Mouse (Mus musculus) telencephalon, adult 2 months (tissue): ENCODE results near the gene Tmem126a.

Source experiments
- DNase-seq: peaks from one replicate; pipeline ENCODE4 v3.0.0-alpha.2; 2011; ENCODE audit warnings: low read depth, low spot score

Tmem126a gene

GRCm38 (mm10) chr7:90456845-90457468 lies at the start of gene Tmem126a:
Tmem126a (minus strand) TSS chr7:90457229.
- peak; percentile 86 for DNase-seq

- DNase-seq, result no peak
Measured at GRCm38 (mm10) chr7:90482607-90483006, 25.6 kb upstream of the Tmem126a start.

- DNase-seq, result peak; percentile 50
Measured at GRCm38 (mm10) chr7:90476313-90477245, 19.6 kb upstream of the Tmem126a start, which contains the start of gene Dlg2. Dlg2 (plus strand) TSS chr7:90476672.

DNA sequence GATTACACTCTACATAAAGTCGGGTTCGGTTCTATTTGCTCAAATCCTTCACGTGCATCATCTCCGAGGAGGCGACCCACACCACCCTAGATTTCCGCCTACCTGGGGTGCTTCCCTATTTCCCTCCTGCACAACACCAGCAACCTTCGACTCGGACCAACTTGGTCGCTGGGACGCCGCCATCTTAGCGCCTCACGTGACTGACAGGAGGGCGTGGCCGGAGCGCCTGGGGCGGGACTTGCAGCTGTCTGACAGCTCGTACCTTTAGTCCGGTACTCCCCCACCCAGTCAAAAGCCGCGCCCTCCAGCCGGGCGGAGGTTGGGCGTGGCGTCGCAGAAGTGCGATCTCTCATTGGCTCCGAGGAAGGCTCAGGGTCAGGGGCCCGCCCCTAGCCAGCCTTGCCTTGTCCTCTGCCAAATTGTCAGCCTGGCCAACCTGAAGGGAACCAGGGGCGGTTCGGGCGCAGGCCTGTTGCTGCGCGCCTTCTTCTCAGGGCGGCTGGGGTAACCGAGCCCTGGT lies 18.8 kb upstream of the Tmem126a start, which contains the start of gene Tmem126b:
Tmem126b (minus strand) TSS at position 209 of the 520 bp plus-strand sequence.
- DNase-seq, result peak; percentile 98

DNA sequence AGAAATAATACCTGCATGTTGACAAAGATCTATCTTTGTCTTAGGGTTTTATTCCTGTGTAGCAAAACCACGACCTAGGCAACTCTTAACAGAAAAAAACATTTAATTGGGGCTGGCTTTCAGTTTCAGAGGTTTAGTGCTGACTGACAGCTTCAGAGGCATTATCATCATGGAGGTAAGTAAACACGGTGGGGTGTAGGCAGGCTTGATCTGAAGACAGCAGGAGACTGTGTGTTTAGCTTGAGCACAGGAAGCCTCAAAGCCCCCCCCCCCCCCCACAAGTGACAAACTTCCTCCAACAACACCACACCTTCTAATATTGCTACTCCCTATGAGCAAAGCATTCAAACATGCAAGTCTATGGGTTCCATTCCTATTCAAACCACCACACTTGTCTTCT lies 16.5 kb upstream of the Tmem126a start:
- DNase-seq, result no peak

DNA sequence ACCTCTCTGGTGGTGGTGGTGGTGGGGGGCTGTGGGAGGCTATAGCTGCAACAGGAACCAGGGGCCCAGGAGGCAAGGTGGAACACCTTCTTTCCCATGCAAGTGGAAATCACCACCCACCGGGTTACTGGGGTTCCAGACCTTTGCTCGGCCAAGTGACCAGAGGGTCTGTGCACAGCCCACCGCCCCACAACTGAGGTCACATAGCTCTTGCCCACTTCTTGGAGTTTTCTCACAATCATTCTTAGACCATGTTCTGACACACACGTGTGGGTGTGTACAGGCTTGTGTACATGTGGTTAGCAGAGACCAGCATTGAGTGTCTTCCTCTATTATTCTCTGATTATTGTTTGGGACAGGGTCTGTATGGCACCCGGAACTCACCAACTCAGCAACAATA lies 4.4 kb upstream of the Tmem126a start:
- no peak for DNase-seq

DNA sequence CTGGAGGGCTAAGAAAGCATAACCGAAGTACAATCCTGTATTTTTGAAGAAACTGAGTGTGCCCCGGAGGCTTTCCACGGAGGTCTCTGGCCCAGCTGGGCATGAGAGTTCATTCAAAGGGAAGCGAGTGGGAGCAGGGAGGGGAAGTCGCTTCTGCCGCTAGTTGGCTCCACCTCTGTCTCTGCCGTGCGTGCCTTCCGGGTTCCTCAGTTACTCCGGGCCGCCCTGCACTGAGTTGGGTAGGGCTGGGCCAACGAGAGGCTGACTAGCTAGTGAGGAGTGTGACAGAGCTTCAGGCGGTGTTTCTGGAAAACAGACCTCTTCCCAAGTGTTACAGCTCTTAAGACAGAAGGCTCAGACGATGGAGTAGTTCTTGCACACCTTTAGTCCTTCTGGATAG lies 3.9 kb upstream of the Tmem126a start:
- no peak for DNase-seq

- DNase-seq, result no peak
Measured at GRCm38 (mm10) chr7:90460330-90460729, 3.3 kb upstream of the Tmem126a start.

- DNase-seq, result no peak
Measured at GRCm38 (mm10) chr7:90457517-90457916, 488 bp upstream of the Tmem126a start.

GRCm38 (mm10) chr7:90456149-90456844 lies 732 bp downstream of the Tmem126a start:
- DNase-seq, result no peak

DNA sequence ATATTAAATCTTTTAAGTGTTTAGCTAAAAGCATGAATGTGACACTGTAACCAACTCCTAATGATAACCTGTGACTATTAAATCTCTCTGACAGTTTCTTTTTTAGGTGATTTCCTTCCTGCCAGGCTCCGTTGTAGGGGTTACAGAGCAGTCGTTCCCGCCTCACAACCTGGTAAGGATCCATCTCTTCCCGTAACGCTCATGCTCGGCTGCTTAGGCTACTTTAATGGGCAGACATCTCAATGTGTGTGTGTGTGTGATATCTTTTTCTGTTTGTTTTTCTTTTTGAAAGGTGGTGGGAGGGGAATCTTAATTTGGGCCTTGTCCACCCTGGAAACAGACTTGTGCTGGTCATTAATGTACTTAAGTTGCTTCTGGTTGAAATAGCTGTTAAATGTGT lies 12.8 kb downstream of the Tmem126a start:
- DNase-seq, result no peak

DNA sequence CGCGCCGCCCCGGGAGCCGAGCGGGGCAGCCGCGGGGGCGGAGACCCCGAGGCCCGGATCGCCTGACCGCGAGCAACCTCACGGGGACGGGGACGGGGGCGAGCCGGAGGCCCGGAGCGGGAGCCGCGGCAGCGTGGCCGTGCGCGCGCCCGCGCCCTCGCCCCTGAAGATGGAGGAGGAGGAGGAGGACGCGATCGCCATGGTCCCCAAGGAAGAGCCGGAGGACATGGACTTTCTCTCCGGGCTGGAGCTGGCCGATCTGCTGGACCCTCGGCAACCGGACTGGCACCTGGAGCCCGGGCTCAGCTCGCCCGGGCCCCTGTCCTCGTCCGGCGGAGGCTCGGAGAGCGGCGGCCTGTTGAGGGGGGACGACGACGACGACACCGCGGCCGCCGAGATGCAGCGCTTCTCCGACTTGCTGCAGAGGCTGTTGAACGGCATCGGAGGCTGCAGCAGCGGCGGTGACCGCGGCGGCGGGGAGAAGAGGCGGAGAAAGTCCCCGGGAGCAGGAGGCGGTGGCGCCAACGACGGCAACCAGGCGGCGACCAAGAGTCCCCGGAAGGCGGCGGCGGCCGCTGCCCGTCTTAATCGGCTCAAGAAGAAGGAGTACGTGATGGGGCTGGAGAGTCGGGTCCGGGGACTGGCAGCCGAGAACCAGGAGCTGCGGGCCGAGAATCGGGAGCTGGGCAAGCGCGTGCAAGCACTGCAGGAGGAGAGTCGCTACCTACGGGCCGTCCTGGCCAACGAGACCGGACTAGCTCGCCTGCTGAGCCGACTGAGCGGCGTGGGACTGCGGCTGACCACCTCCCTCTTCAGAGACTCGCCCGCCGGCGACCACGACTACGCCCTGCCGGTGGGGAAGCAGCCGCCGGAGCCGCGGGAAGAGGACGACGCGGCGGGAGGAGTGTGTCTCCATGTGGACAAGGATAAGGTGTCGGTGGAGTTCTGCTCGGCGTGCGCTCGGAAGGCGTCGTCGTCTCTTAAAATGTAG lies 13.6 kb downstream of the Tmem126a start:
- no peak for DNase-seq

DNA sequence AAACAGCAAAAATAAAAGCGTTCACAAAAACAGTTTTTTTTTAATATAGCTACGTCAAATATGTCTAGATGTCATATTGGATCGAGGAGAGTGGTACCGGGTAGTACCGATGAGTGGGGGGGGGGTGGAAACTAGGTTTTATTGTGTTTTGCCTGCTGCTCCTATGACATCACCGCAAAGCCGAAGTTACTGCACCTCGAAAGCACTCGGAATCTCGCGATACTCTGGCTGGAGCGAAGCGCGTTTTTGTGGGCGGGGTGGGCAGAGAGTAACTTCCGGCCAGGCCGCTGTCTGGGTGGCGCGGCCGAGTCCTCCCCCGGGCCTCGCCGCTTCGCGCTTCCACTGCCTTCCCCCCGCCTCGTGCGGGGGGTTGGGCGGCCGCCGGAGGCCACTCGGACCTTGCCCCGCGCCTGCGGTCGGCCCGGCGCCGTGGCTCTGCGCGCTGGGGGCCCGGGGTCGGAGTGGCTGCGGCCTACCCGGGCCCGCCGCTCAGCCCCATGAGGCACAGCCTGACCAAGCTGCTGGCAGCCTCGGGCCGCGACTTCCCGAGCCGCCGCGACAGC lies 14.4 kb downstream of the Tmem126a start, which contains the start of gene Crebzf:
Crebzf (plus strand) TSS at position 212 of the 563 bp plus-strand sequence.
- peak; percentile 98 for DNase-seq

- DNase-seq, result no peak
Measured at GRCm38 (mm10) chr7:90442070-90442469, 15.0 kb downstream of the Tmem126a start.

DNA sequence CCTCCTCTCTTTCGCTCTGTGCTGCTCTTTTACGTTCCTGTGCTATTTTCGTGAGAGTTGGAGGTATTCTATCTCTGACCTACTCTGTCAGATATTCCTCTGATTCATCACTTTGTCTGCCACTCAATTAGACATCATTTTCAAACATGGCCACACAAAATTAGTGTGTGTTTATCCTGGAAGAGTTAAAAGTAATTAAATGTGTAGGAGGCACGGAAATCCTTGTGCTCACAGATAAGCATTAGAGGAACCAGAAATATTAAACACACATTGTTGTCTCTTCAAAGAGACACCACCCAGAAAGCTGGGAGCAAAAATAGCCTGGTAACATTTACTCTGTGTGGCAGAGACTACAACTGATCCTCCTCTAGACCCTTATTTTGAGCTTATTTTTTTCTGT lies 17.0 kb downstream of the Tmem126a start:
- no peak for DNase-seq

- no peak for DNase-seq
Measured at GRCm38 (mm10) chr7:90432221-90432620, 24.8 kb downstream of the Tmem126a start.

DNA sequence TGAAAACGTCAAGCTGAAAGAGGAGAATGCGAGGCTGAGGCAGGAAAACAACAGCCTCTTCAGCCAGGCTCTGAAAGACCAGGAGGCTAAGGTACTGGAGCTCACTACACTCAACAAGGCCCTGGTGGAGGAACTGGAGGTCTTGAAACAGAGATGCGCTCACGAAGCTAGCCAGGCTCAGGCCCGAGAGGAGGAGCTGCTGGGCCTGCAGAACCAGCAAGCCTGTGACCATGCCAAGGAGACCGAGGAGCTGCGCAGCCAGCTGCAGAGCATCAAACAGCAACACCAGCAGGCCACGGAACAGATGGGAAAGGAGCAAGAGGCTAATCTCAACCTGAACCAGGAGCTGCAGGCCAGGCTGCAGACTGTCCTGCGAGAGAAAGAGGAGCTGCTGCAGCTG lies 30.0 kb downstream of the Tmem126a start:
- DNase-seq, result no peak

DNA sequence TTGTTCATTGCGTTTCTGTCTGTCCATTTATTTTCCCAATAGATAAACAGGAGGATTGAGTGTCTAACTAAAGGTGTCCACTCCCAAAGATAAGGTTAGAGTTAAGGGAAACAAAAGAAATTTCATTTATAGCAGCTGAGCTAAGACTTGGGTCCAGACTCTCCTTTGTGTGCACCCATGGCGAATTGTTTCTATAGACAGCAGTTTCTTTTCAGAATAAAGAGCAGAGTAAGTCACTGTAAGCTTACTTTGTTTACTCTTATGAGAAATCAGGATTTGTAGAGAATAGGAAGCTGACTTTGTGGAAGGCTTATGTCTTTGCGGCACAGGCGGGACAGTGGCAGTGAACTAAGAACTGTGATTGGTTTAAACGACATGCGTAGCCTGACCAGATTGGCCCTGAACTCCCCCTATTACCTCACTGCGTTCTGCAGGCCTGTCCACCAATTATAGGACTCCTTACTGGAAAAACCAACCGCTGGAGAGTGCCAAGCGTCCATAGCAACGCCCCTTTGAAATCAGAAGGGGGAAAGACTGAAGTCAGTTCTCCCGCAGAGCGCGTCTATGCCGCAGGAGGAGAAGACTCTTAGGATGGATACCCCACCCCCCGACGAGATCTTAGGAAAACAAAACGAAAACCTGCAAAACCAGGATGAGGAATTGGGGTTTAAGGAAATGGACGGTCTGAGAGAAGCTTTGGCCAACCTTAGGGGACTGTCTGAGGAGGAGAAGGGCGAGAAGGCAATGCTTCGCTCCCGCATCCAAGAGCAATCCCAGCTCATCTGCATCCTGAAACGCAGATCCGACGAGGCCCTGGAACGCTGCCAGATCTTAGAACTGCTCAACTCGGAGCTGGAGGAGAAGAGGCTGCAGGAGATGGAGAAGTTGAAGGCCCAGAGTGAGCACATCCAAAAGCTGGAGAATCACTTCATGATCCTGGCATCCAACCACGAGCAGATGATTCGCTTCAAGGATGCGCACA lies 30.7 kb downstream of the Tmem126a start, which contains the start of gene Ccdc89:
Ccdc89 (plus strand) TSS at position 558 of the 982 bp plus-strand sequence.
- DNase-seq, result peak; percentile 95

GRCm38 (mm10) chr7:90409934-90410333 lies 47.1 kb downstream of the Tmem126a start:
- peak; percentile 45 for DNase-seq
